Mouse (Mus musculus) megakaryocyte, embryonic 14.5 days (primary cell): ENCODE results near the gene Bpgm. TPM values are rescaled to one million over a fixed set of nuclear protein-coding genes. Genes with fewer than 3 reads are reported as not detected.

Source experiments
- H3K27me3 ChIP-seq: replicated peaks from 2 replicates; pipeline ENCODE3; 2012; ENCODE audit warnings: inconsistent platforms
- H3K36me3 ChIP-seq: replicated peaks from 2 replicates; pipeline ENCODE3; 2012; ENCODE audit warnings: low read length, inconsistent platforms, mixed read lengths
- H3K4me1 ChIP-seq: 2 replicates; pipeline ENCODE4 v1.6.1; 2012; ENCODE audit warnings: inconsistent platforms
- H3K4me3 ChIP-seq: replicated peaks from 2 replicates; pipeline ENCODE3; 2012; ENCODE audit warnings: moderate library complexity, mild to moderate bottlenecking, inconsistent platforms
- H3K9me3 ChIP-seq: 2 replicates; pipeline ENCODE4 v1.6.1; 2012; ENCODE audit warnings: inconsistent platforms
- FLI1 ChIP-seq: IDR thresholded peaks from 2 replicates; pipeline ENCODE4 v1.6.1; 2012; ENCODE audit warnings: low read length, inconsistent platforms, mixed read lengths
- GATA1 ChIP-seq: IDR thresholded peaks from 3 replicates; pipeline ENCODE4 v1.6.1; 2012; ENCODE audit warnings: mixed read lengths, low read length, inconsistent platforms, borderline replicate concordance
- polyA plus RNA-seq: library from polyadenylated mRNA; stranded (reverse); fragments of >175 nt; gene quantifications from 2 replicates; pipeline ENCODE4 v1.2.3, GENCODE M21; 2012; ENCODE audit warnings: low replicate concordance; ENCODE audit not compliant: insufficient read depth

Gene Bpgm
- polyA plus RNA-seq, 1 experiment = 2.8 TPM

- no peaks in the 10 kb centered on the region for H3K27me3 ChIP-seq
- H3K4me1 ChIP-seq = peaks cover 21% of the 10 kb centered on the region
- TF ChIP-seq FLI1 (no peak), GATA1 (no peak)
- no peak overlapping the region for H3K4me3 ChIP-seq
- H3K9me3 ChIP-seq = no peaks in the 10 kb centered on the region
- peaks cover 26% of the 10 kb centered on the region for H3K36me3 ChIP-seq
These were observed 32.0 kb downstream of the Bpgm start for GRCm38 (mm10) chr6:34508016-34508415.

GRCm38 (mm10) chr6:34510277-34510676, 34.3 kb downstream of the Bpgm start:
- Histone ChIP-seq H3K9me3 (no peaks in the 10 kb centered on the region), H3K36me3 (peaks cover 12% of the 10 kb centered on the region), H3K27me3 (peaks cover 11% of the 10 kb centered on the region), H3K4me3 (no peak overlapping the region), H3K4me1 (peaks cover 24% of the 10 kb centered on the region)
- TF ChIP-seq GATA1 (no peak), FLI1 (no peak)

- Histone ChIP-seq H3K9me3 (no peaks in the 10 kb centered on the region), H3K4me1 (peaks cover 22% of the 10 kb centered on the region), H3K27me3 (peaks cover 16% of the 10 kb centered on the region), H3K4me3 (no peak overlapping the region), H3K36me3 (peaks cover 4% of the 10 kb centered on the region)
- TF ChIP-seq FLI1 = no peak
- TF ChIP-seq GATA1 = no peak
These were observed 35.4 kb downstream of the Bpgm start for GRCm38 (mm10) chr6:34511410-34511809.

- no peak overlapping the region for H3K4me3 ChIP-seq
- no peaks in the 10 kb centered on the region for H3K9me3 ChIP-seq
- TF ChIP-seq GATA1 = no peak
- no peaks in the 10 kb centered on the region for H3K36me3 ChIP-seq
- H3K27me3 ChIP-seq = peaks cover 26% of the 10 kb centered on the region
- peaks cover 14% of the 10 kb centered on the region for H3K4me1 ChIP-seq
These were observed 36.7 kb downstream of the Bpgm start for GRCm38 (mm10) chr6:34512741-34513140.

GRCm38 (mm10) chr6:34514655-34515054, 38.6 kb downstream of the Bpgm start:
- peaks cover 29% of the 10 kb centered on the region for H3K4me1 ChIP-seq

GRCm38 (mm10) chr6:34515098-34515782, 39.2 kb downstream of the Bpgm start:
- Histone ChIP-seq H3K36me3 (no peaks in the 10 kb centered on the region), H3K4me1 (peaks cover 29% of the 10 kb centered on the region), H3K9me3 (no peaks in the 10 kb centered on the region), H3K4me3 (no peak overlapping the region), H3K27me3 (peaks cover 31% of the 10 kb centered on the region)
- no peak for TF ChIP-seq FLI1

More at GRCm38 (mm10) chr6:34514655-34515054, 38.6 kb downstream of the Bpgm start:
- Histone ChIP-seq H3K36me3 (no peaks in the 10 kb centered on the region), H3K4me3 (no peak overlapping the region), H3K27me3 (peaks cover 27% of the 10 kb centered on the region), H3K9me3 (no peaks in the 10 kb centered on the region)
- no peak for TF ChIP-seq GATA1
- TF ChIP-seq FLI1 = no peak

GRCm38 (mm10) chr6:34515783-34516099, 39.7 kb downstream of the Bpgm start:
- TF ChIP-seq FLI1 (no peak), GATA1 (no peak)
- H3K4me3 ChIP-seq = no peak overlapping the region
- H3K4me1 ChIP-seq = peaks cover 29% of the 10 kb centered on the region
- no peaks in the 10 kb centered on the region for H3K36me3 ChIP-seq
- no peaks in the 10 kb centered on the region for H3K9me3 ChIP-seq
- peaks cover 31% of the 10 kb centered on the region for H3K27me3 ChIP-seq

DNA sequence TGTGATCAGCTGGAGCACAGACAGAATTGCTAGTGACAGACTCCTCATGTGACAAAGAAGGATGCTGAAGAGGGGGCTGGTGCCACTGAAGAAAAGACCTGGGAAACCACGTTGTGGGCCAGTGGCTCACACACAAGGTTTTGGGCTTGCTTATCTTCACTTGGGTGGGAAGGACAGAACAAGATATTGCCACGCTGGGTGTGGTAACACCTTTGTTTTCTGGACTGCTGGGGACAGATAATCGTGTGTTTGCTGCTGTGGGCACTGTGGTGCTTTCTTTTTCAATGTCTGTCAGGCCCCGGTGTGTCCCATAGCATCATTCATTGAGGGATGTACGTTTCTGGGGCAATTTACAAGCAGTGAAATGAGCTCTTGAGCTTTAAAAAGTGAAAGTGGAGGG, 41.7 kb downstream of the Bpgm start:
- peak overlapping the region; percentile 42 for H3K4me3 ChIP-seq
- peaks cover 43% of the 10 kb centered on the region for H3K27me3 ChIP-seq
- no peaks in the 10 kb centered on the region for H3K9me3 ChIP-seq
- H3K4me1 ChIP-seq = peaks cover 29% of the 10 kb centered on the region
- no peak for TF ChIP-seq GATA1
- no peak for TF ChIP-seq FLI1
- no peaks in the 10 kb centered on the region for H3K36me3 ChIP-seq

DNA sequence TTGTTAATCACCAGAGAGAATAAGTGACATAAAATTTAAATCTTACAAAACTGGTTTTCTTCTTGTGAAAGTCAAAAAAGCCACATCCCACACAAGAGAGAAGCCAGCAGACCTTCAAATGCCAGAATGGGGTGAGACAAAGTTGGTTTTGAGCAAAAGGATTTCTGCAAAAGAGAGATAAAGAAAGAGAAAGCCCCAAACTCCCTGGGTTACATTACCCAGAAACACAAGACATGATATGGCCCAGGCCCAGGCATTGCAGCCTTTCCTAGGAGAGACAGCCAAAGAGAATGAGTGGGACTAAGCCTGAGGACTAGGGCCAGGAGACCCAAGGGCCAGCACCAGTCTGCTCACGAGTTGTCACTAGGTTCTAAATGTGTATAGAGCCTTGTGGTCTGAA, 43.1 kb downstream of the Bpgm start:
- no peak for TF ChIP-seq FLI1
- no peak for TF ChIP-seq GATA1
- Histone ChIP-seq H3K4me3 (no peak overlapping the region), H3K9me3 (no peaks in the 10 kb centered on the region), H3K4me1 (peaks cover 34% of the 10 kb centered on the region), H3K27me3 (peaks cover 49% of the 10 kb centered on the region), H3K36me3 (no peaks in the 10 kb centered on the region)

- H3K27me3 ChIP-seq = peaks cover 49% of the 10 kb centered on the region
- no peaks in the 10 kb centered on the region for H3K36me3 ChIP-seq
- no peaks in the 10 kb centered on the region for H3K9me3 ChIP-seq
- TF ChIP-seq FLI1 (no peak), GATA1 (no peak)
- no peak overlapping the region for H3K4me3 ChIP-seq
- peaks cover 30% of the 10 kb centered on the region for H3K4me1 ChIP-seq
These were observed 44.5 kb downstream of the Bpgm start for GRCm38 (mm10) chr6:34520491-34520890.

DNA sequence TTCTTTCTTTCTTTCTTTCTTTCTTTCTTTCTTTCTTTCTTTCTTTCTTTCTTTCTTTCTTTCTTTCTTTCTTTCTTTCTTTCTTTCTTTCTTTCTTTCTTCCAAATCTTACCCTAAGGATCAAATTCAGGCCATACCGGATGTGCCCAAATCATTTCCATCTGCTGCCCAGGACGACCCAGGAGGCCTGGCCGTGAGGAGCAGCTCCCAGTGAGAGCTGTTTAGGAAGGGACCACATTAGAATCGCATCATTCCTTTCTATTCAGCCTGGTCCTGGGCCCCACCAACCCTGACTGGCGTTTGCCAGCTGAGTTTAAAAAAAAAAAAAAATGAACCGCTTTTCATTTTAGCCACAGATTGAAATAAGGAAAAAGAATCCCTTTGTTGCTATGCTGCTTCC, 44.9 kb downstream of the Bpgm start:
- no peak overlapping the region for H3K4me3 ChIP-seq

More for the DNA sequence above, 44.9 kb downstream of the Bpgm start:
- Histone ChIP-seq H3K36me3 (no peaks in the 10 kb centered on the region), H3K4me1 (peaks cover 34% of the 10 kb centered on the region), H3K27me3 (peaks cover 53% of the 10 kb centered on the region), H3K9me3 (no peaks in the 10 kb centered on the region)
- no peak for TF ChIP-seq GATA1
- TF ChIP-seq FLI1 = no peak
